Mouse (Mus musculus) gastrocnemius, postnatal 36 days (tissue): ENCODE results near the gene Strip1. TPM values are rescaled to one million over a fixed set of nuclear protein-coding genes. Genes with fewer than 3 reads are reported as not detected.
A peak's percentile ranks its signal among the peaks of the same experiment; 100 is the strongest.

Source experiments
- DNase-seq, 2 experiments: peaks; one replicate each; pipeline ENCODE4 v3.0.0; 2022
- intact Hi-C: fragments of 180-260 bp; cut with DNase I; formaldehyde crosslinking; loops from one replicate; pipeline ENCODE4 v1.15.1; 2025
- total RNA-seq, 2 experiments: library from RNA; stranded (reverse); gene quantifications; 2 replicates each; pipeline ENCODE4 v1.2.3; 2021

Gene Strip1
- total RNA-seq, 2 experiments from 2014 or later: 14.4 to 14.7 TPM

- intact Hi-C loops: no loop called here
- DNase-seq: no peak
Measured at GRCm38 (mm10) chr3:107629411-107629810, 2.1 kb downstream of the Strip1 start.

GRCm38 (mm10) chr3:107628551-107628950, 2.9 kb downstream of the Strip1 start:
- intact Hi-C loops: no loop called here
- DNase-seq: no peak

- no peak for DNase-seq
Measured at GRCm38 (mm10) chr3:107627641-107628040, 3.9 kb downstream of the Strip1 start.

GRCm38 (mm10) chr3:107626751-107627150, 4.7 kb downstream of the Strip1 start:
- intact Hi-C loops: no loop called here

More at GRCm38 (mm10) chr3:107627641-107628040, 3.9 kb downstream of the Strip1 start:
- intact Hi-C loops: no loop called here

DNA sequence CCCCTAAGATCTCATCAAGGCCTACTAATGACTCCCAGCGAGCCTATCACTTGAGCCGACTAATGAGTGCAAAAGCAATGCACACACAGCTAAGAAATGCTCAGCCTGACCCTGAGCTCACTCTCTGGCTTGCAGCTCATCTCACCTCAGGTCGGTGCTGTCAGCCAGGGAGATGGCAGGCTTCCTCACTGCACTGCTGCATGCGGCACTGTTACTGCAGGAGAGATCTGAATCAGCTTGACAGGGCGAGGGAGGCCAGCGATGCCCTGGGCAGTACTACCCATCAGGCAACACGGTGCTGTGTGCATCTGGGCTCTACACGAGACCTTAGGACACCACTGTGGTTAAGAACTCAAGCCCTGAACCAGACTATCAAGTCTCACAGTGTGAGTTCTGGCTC, 6.0 kb downstream of the Strip1 start:
- no peak for DNase-seq
- intact Hi-C loops: no loop called here

More at GRCm38 (mm10) chr3:107626751-107627150, 4.7 kb downstream of the Strip1 start:
- no peak for DNase-seq

GRCm38 (mm10) chr3:107624424-107624823, 7.1 kb downstream of the Strip1 start:
- intact Hi-C loops: no loop called here
- DNase-seq: no peak

DNA sequence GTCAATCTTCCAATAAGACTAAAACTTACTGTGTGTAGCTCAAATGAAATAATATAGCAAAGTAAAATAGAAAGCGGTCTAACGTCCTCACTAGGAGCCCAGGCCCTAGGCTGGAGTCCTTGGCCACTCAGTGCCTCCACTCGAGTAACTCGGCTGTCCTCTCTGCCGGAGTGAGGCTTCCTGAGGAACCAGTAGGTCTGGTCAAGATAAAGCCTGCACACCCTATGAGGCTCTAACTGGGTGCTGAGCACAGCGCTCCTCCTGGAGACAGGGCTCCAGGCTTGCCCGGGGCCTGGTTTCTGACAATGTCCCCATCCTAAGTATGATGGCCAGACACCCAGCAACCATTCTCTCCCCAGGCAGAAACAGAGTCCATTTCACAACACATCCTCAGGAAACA, 9.0 kb downstream of the Strip1 start:
- intact Hi-C loops: no loop called here
- DNase-seq: no peak

DNA sequence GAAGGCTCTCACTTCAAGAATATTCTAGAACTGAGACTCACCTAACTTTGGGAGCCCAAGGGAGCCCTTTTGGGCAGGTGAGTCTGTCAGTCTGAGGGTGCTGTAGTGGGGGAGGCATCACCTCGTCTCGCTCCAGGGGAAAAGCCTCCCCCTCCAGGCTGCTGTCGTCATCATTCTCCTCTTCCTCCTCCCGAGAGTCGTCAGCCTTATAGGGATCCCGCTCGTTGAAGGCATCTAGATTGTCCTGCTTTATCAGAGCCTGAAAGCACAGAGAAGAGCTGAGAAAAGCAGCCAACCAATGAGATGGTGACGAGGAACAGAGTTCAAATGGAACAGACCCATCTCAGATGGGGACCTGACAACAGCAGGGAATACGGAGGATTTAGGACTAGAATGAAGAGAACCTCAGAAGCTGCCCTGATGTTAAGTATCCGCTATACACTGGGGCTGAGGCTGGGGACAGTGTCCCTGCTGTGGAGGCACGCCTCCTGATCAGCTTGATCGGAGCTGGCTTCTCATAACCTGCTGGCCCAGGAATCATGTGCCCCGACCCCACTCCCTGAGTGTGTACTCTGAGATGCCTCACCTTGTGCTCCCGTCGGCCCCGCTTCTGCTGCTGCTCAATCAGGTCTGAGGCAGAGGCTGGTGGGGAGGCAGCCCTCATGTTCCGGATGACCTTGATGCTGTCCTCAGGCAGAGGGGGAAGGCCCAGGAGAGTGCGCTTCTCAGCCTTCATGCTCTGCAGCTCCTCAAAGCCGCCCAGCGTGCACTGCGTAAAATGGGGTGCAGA, 10.0 kb downstream of the Strip1 start:
- intact Hi-C loops: no loop called here

GRCm38 (mm10) chr3:107619911-107620310, 11.6 kb downstream of the Strip1 start:
- no peak for DNase-seq
- intact Hi-C loops: no loop called here

More for the DNA sequence above, 10.0 kb downstream of the Strip1 start:
- DNase-seq: no peak

DNA sequence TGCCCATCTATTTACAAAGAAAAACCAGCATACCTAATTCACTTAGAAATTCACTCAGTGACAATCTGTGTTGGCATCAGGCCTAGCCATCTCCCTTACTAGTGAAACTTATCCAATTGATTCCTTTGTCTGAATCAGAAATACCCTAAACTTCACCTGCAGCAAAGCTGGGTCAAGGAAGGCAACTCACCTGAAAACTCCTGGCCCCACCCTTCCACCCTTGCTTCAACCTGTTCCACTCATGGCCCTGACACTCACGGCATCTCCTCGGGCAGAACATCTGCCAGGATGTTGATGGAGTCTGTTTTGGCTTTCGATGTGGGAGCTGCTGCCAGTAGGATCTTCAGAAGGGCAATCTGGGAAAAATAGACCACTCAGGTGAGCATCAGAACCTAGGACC, 13.7 kb downstream of the Strip1 start:
- intact Hi-C loops: no loop called here
- DNase-seq: peak in 1 of 2 experiments; percentile 1

DNA sequence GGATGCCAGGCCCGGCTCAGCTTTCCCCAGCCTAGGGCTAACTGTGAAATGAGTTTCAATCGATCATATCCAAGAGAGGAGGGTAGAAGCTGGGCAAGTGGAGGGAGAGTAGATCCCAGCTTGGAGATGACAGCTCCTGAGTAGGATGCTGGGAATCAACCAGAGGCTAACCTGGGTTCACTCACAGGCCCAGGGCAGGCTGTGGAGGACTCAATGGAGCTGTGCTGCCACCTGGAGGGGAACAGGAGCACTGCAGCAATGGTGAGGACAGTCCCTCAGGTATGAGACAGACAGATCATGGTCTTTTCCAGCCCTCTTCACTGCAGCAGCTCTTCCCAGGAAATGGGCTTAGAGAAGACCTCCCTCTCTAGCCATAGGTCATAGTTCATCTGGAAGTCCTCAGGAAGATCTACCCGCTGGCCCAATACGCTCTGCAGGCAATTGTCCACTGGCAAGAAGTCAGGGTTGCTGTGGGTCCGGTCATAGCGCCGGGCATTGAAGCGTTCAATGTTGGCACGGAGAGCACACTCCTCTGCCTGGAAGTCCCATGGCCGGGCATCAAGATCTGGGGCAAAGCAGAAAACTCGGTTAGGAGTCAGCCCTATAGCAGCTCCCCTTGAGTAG, 18.5 kb downstream of the Strip1 start:
- intact Hi-C loops: no loop called here
- peak; percentile 34 to 59 for DNase-seq

GRCm38 (mm10) chr3:107611394-107611793, 20.1 kb downstream of the Strip1 start:
- intact Hi-C loops: no loop called here
- DNase-seq: no peak

- intact Hi-C loops: no loop called here
- no peak for DNase-seq
Measured at GRCm38 (mm10) chr3:107609376-107609775, 22.1 kb downstream of the Strip1 start.

GRCm38 (mm10) chr3:107608808-107609207, 22.7 kb downstream of the Strip1 start:
- intact Hi-C loops: no loop called here
- no peak for DNase-seq

DNA sequence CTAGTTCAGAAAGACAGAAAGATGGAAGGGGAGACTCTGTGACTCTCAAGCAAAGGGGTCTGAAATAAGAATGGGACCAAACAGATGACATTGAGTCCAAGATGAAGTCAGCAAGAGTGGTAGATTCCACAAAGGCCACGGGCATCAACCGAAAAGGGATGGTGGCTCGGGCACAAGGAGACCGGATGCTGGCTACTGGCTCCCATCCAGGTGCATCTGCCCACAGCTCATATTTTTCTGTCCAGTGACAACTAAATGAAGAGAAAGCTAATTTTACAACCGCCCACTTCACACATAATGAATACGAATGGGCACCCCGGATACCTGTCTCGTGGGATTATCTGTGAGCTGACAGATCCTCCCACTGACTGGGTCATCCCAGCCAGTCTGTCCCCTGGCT, 24.3 kb downstream of the Strip1 start:
- DNase-seq: no peak
- intact Hi-C loops: no loop called here

- intact Hi-C loops: no loop called here
- peak in 1 of 2 experiments; percentile 46 for DNase-seq
Measured at GRCm38 (mm10) chr3:107605304-107605703, 26.2 kb downstream of the Strip1 start.

- intact Hi-C loops: no loop called here
- no peak for DNase-seq
Measured at GRCm38 (mm10) chr3:107600127-107600526, 31.4 kb downstream of the Strip1 start.

DNA sequence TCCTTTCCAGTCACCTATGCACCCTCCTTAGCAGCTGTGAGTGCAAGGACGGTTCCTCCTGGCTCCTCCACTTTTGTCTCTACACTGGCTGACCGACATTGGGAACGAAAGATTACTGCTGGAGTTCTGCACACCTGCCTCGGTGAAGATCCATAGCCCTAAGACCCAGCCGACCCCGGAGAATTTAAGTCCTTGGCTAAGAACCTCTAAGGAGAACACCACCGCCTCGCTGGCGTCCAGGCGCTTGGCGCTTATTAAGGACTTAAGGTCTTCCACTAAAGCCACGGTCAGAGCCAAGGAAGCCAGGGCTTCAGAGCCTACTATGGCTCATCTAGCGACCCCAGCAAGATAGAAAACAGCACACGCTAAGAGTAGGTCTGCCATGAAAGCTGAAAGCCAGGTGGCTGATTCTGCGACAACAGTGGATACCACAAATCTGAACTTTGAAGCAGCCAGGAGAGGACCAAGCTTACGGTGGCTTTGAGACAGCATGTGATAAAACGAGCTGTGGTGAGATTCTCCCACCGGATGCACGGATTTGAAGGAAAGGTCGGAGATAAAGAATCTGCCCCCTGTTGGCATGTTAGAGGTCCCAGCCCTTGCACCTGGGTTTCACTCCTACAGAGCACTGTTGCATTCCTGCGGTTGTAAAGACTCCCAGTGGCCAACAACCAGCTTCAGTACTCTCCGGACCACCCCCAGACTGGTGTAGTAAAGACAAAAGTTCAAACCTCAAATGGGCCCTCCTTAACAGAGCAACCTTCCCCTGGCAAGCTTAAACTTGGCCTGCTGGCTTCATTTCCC, 33.7 kb downstream of the Strip1 start:
- intact Hi-C loops: no loop called here
- DNase-seq: no peak

- DNase-seq: no peak
- intact Hi-C loops: no loop called here
Measured at GRCm38 (mm10) chr3:107597134-107597533, 34.4 kb downstream of the Strip1 start.

- intact Hi-C loops: no loop called here
- peak in 1 of 2 experiments; percentile 35 for DNase-seq
Measured at GRCm38 (mm10) chr3:107596559-107596958, 34.9 kb downstream of the Strip1 start.

GRCm38 (mm10) chr3:107595938-107596461, 35.5 kb downstream of the Strip1 start:
- intact Hi-C loops: no loop called here

More at GRCm38 (mm10) chr3:107595938-107596461, 35.5 kb downstream of the Strip1 start:
- DNase-seq: no peak
